Mouse (Mus musculus) small intestine, adult 10 weeks (tissue): ENCODE results near the gene Olfr1218. TPM values are rescaled to one million over a fixed set of nuclear protein-coding genes. Genes with fewer than 3 reads are reported as not detected.

Experiments
- polyA plus RNA-seq: library from polyadenylated mRNA; stranded (reverse); fragments of 350-450 nt; fragmentation: Illumina TruSeq; extraction: RNeasy Lipid Tissue Mini Kit (QIAGEN cat#74804); gene quantifications from one replicate; pipeline ENCODE4 v1.2.3, GENCODE M21; 2014; ENCODE audit warnings: low replicate concordance

Olfr1218 gene
- not detected for polyA plus RNA-seq

DNA sequence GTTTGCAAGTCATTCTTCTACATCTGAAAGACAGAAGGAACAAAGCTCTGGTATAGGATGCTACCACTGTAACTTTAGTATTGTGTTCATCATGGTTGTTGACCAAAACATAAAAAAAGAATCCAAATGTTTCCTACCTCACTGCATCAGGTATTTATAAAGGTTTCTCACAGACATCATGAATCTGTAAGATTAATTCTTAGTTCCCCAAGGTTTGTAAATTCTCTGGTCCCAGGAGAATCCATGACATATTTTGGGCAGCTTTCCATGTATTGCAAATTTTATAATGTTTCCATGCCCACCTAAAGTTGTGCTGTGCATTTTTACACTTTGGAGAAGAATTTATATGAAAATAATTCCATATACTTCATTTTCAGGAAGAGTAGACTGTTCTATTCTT lies at the start of gene Olfr1218:
Gene Olfr1218, minus strand, starts transcription at position 101 of the 400 bp plus-strand sequence.

DNA sequence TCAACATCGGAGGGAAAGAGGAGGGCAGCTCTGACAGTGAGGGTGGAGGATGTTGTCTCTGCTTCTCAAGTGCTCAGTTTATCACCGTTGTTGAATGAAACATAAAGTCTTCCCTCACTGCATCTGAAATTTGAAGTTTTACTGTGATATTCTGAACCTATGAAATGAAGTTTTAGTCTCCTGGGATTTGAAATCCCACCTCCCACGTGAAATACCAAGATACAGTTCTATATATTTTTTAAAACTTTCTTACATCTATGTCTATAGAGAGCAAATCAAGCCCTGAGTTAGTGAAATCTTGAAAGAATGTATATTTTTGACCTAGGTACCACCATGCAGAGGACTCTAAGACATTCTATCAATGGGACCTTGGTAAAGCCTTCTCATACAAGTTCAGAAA lies 45.7 kb upstream of the Olfr1218 start, which contains the start of gene Olfr1220:
Gene Olfr1220, minus strand, starts transcription at position 101 of the 400 bp plus-strand sequence.

DNA sequence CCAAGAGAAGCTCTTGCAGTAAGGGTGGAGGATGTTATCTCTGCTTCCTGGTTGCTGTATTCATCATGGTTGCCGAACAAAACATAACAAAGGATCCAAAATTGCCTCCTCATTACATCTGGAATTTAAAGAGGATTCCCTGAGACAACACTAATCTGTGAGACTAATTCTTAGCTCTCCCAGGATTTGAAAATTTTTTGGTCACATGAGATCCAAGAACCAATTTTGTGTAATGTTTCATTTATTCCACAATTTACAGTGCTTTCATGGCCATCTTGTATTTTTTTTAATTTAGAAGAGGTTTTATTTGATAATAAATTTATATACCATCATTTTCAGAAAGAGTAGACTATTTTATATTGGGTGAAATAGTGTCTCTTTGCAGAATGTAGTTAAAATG lies 22.4 kb upstream of the Olfr1218 start, which contains the start of gene Olfr1219:
Gene Olfr1219, minus strand, starts transcription at position 101 of the 400 bp plus-strand sequence.

GRCm38 (mm10) chr2:89031965-89032364 lies 29.0 kb downstream of the Olfr1218 start, which contains the start of gene Olfr1217:
Olfr1217 (minus strand) TSS chr2:89032065.

GRCm38 (mm10) chr2:89018240-89018639 lies 42.7 kb downstream of the Olfr1218 start, which contains the start of gene Olfr1216:
Olfr1216 (minus strand) TSS chr2:89018340.

DNA sequence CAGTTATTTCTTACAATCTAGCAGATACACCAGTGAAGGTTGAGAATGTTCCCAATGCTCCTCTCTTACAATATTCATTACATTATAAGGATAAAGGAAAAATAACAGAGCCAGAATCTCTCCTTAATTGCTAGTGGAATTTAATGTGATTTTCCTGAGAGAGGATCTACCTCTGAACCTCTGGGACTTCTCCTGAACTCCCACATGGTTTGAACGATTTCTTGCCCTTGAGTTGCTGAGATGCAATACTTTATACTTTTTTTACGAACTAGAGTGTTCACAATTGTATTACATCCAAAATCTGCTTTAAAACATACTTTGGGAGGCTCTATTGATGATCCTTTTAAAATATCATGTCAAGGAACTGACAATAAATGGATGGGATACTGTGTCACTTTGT lies 54.1 kb downstream of the Olfr1218 start, which contains the start of gene Olfr1215:
Gene Olfr1215, minus strand, starts transcription at position 101 of the 400 bp plus-strand sequence.

Other genes starting within 250 kb of the Olfr1218 start
- gene Olfr1202, start 246.7 kb downstream of the Olfr1218 start, polyA plus RNA-seq: not detected
- gene Olfr1205, start 231.4 kb downstream of the Olfr1218 start, polyA plus RNA-seq: not detected
- gene Olfr1204, start 211.9 kb downstream of the Olfr1218 start, polyA plus RNA-seq: not detected
- not detected for gene Olfr1206, start 198.0 kb downstream of the Olfr1218 start, polyA plus RNA-seq
- not detected for gene Olfr1208, start 158.9 kb downstream of the Olfr1218 start, polyA plus RNA-seq
- not detected for gene Olfr1209, start 146.0 kb downstream of the Olfr1218 start, polyA plus RNA-seq
- not detected for gene Olfr1211, start 123.1 kb downstream of the Olfr1218 start, polyA plus RNA-seq
- gene Olfr1212, start 107.2 kb downstream of the Olfr1218 start, polyA plus RNA-seq: not detected
- gene Gm13762, start 80.9 kb downstream of the Olfr1218 start, polyA plus RNA-seq: not detected
- not detected for gene Olfr1214, start 68.5 kb downstream of the Olfr1218 start, polyA plus RNA-seq
- not detected for gene Olfr1215, start 54.2 kb downstream of the Olfr1218 start, polyA plus RNA-seq
- not detected for gene Olfr1216, start 42.8 kb downstream of the Olfr1218 start, polyA plus RNA-seq
- not detected for gene Olfr1217, start 29.1 kb downstream of the Olfr1218 start, polyA plus RNA-seq
- not detected for gene Olfr1219, start 22.3 kb upstream of the Olfr1218 start, polyA plus RNA-seq
- not detected for gene Olfr1220, start 45.6 kb upstream of the Olfr1218 start, polyA plus RNA-seq
- not detected for gene Olfr1221, start 56.1 kb upstream of the Olfr1218 start, polyA plus RNA-seq
- not detected for gene Olfr1222, start 71.9 kb upstream of the Olfr1218 start, polyA plus RNA-seq
- gene Olfr1223, start 90.4 kb upstream of the Olfr1218 start, polyA plus RNA-seq: not detected
- not detected for gene Olfr1224-ps1, start 102.9 kb upstream of the Olfr1218 start, polyA plus RNA-seq
- not detected for gene Olfr1225, start 113.5 kb upstream of the Olfr1218 start, polyA plus RNA-seq
- gene Olfr1226, start 138.9 kb upstream of the Olfr1218 start, polyA plus RNA-seq: not detected
- not detected for gene Olfr1228, start 192.9 kb upstream of the Olfr1218 start, polyA plus RNA-seq
- gene Olfr1229, start 226.8 kb upstream of the Olfr1218 start, polyA plus RNA-seq: not detected
- gene Olfr1230, start 236.1 kb upstream of the Olfr1218 start, polyA plus RNA-seq: not detected
- not detected for gene Olfr1231, start 245.9 kb upstream of the Olfr1218 start, polyA plus RNA-seq